In genomic region chrX:169826947-169827346, GRCm38 (mm10) we compare ENCODE assay signal across 10 mouse cellular contexts. TPM values are rescaled to one million over a fixed set of nuclear protein-coding genes. Genes with fewer than 3 reads are reported as not detected.
DNase-seq lines count a peak whose midpoint lies in the region; ATAC-seq and TF ChIP-seq lines count a peak whose summit lies in the region.
"Had no signal": no experiment of that assay in that cellular context is flagged by ENCODE, and none has a peak within 500 bp of the region (broad histone marks: within the 10 kb centered on the region; RNA-seq: fewer than 3 reads in every experiment).

No protein-coding gene starts in this region.

- ATAC-seq in forebrain, postnatal 0 days = peak; percentile 63
- no peak for ATAC-seq in liver, embryonic 11.5 days (replicated peaks; ENCODE audit: low FRiP score)

- no peak for TF ChIP-seq CTCF in forebrain, postnatal 0 days (IDR thresholded peaks at IDR 0.05; ENCODE audit: low read depth)

- H3K4me3 ChIP-seq in forebrain, postnatal 0 days (ENCODE audit: low read depth, low read length) = no peak overlapping the region
- no peak overlapping the region for H3K4me3 ChIP-seq in liver, embryonic 11.5 days (ENCODE audit: low read depth, low read length)
- H3K4me3 ChIP-seq: limb, embryonic 15.5 days had no signal

- no peaks in the 10 kb centered on the region for H3K36me3 ChIP-seq in forebrain, postnatal 0 days (ENCODE audit: insufficient read depth)
- no peaks in the 10 kb centered on the region for H3K36me3 ChIP-seq in liver, embryonic 11.5 days (ENCODE audit: control insufficient read depth, insufficient read depth, low read length)
- H3K36me3 ChIP-seq: limb, embryonic 15.5 days had no signal

- peak; percentile 18 to 36 for DNase-seq in left cerebral cortex, adult 18-20 months (ENCODE audit: low spot score in 2 of 2)
- DNase-seq in left cerebral cortex, adult 11 months (ENCODE audit: low spot score) = no peak
- peak; percentile 34 for DNase-seq in forebrain, postnatal 0 days
- peak; percentile 7 to 58 for DNase-seq in left cerebral cortex, postnatal 25 days (ENCODE audit: low spot score in 2 of 2)
- DNase-seq in right cerebral cortex, adult 2 months (ENCODE audit: low spot score in 2 of 2) = peak; percentile 10 to 47
- no peak for DNase-seq in liver, embryonic 11.5 days (ENCODE audit: low spot score)
- no peak for DNase-seq in testis, postnatal 10 days (ENCODE audit: low spot score)
- DNase-seq in gastrocnemius, adult 18-20 months (ENCODE audit: low spot score) = no peak

- intact Hi-C loops in left cerebral cortex, postnatal 25 days (cut with DNase I) = no loop called here

- no peaks in the 10 kb centered on the region for H3K4me1 ChIP-seq in forebrain, postnatal 0 days (ENCODE audit: insufficient read depth)
- H3K4me1 ChIP-seq in liver, embryonic 11.5 days (replicated peaks; ENCODE audit: control insufficient read depth, insufficient read depth, low read length) = no peaks in the 10 kb centered on the region
- H3K4me1 ChIP-seq: limb, embryonic 15.5 days had no signal

- no peaks in the 10 kb centered on the region for H3K9me3 ChIP-seq in forebrain, postnatal 0 days (ENCODE audit: low read length)
- no peaks in the 10 kb centered on the region for H3K9me3 ChIP-seq in liver, embryonic 11.5 days (ENCODE audit: control insufficient read depth, low read length)
- H3K9me3 ChIP-seq: limb, embryonic 15.5 days had no signal

- H3K27ac ChIP-seq in forebrain, postnatal 0 days (ENCODE audit: low read depth, low read length) = no peak overlapping the region
- no peak overlapping the region for H3K27ac ChIP-seq in liver, embryonic 11.5 days (ENCODE audit: low read depth, low read length)
- H3K27ac ChIP-seq: limb, embryonic 15.5 days had no signal

- no peak overlapping the region for H3K9ac ChIP-seq in forebrain, postnatal 0 days
- no peak overlapping the region for H3K9ac ChIP-seq in liver, embryonic 11.5 days (ENCODE audit: low read depth, low read length)
- H3K9ac ChIP-seq: limb, embryonic 15.5 days had no signal

- H3K4me2 ChIP-seq in forebrain, postnatal 0 days (ENCODE audit: low read depth) = peak overlapping the region; percentile 28; the same call in 1 of the 2 replicates
- no peak overlapping the region for H3K4me2 ChIP-seq in liver, embryonic 11.5 days
- H3K4me2 ChIP-seq: limb, embryonic 15.5 days had no signal

- H3K27me3 ChIP-seq in forebrain, postnatal 0 days (ENCODE audit: insufficient read depth, low read length) = no peaks in the 10 kb centered on the region; the same call in 1 of the 2 replicates
- H3K27me3 ChIP-seq in liver, embryonic 11.5 days (replicated peaks; ENCODE audit: control insufficient read depth, insufficient read depth, low read length) = peaks cover 2% of the 10 kb centered on the region; the same call in 1 of the 2 replicates

- 32% methylated on average over 10 of the region's 10 CpGs for WGBS in forebrain, postnatal 0 days
- 74% methylated on average over 10 of the region's 10 CpGs for WGBS in liver, embryonic 11.5 days

RNA-seq across cellular contexts. Expression of gene 4933400A11Rik, which starts 47.5 kb away (rescaled TPM):
- not detected for total RNA-seq in left cerebral cortex, adult 18-20 months (2021)
- total RNA-seq in forebrain, postnatal 0 days (2014; rRNA removed) = not detected in 2 replicates
- not detected in 2 replicates for polyA plus RNA-seq in forebrain, postnatal 0 days (2015; fragmentation: Nextera tagmentation; extraction: Ambion mirVana)
- not detected for total RNA-seq in left cerebral cortex, postnatal 25 days (2021)
- not detected in 2 replicates for polyA plus RNA-seq in liver, embryonic 11.5 days (2014; fragmentation: Nextera tagmentation; extraction: Ambion mirVana)
- not detected for total RNA-seq in gastrocnemius, adult 18-20 months (2021)
- total RNA-seq: megakaryocyte-erythroid progenitor cell, adult 5-6 weeks had no signal

Comparison
In these comparisons a context has a peak if more than half of its experiments do, and no peak if none do; other contexts are left out.
1. DNase-seq: peak in left cerebral cortex, adult 18-20 months (2 of 2), forebrain, postnatal 0 days (single experiment), left cerebral cortex, postnatal 25 days (2 of 2) and right cerebral cortex, adult 2 months (2 of 2); none in left cerebral cortex, adult 11 months (single experiment), liver, embryonic 11.5 days (single experiment), testis, postnatal 10 days (single experiment) and gastrocnemius, adult 18-20 months (single experiment).